Mouse (Mus musculus): ENCODE results near the gene Gpr87. TPM values are rescaled to one million over a fixed set of nuclear protein-coding genes. Genes with fewer than 3 reads are reported as not detected.

Gene Gpr87
- total RNA-seq (2021), result not detected
- long read RNA-seq, experiment 1, result 0 reads
- long read RNA-seq, experiment 2, result 0 reads

GRCm38 (mm10) chr3:59194938-59195337 lies at the start of gene Gpr87:
Gene Gpr87, minus strand, starts transcription at chr3:59195104.
- intact Hi-C loops (cut with DNase I), result no loop called here
- Histone ChIP-seq H3K4me3 (no peak within 1 kb of the TSS), H3K27ac (no peak within 1 kb of the TSS)
- no peak for DNase-seq
- no peak for TF ChIP-seq CTCF (IDR thresholded peaks at IDR 0.05)

DNA sequence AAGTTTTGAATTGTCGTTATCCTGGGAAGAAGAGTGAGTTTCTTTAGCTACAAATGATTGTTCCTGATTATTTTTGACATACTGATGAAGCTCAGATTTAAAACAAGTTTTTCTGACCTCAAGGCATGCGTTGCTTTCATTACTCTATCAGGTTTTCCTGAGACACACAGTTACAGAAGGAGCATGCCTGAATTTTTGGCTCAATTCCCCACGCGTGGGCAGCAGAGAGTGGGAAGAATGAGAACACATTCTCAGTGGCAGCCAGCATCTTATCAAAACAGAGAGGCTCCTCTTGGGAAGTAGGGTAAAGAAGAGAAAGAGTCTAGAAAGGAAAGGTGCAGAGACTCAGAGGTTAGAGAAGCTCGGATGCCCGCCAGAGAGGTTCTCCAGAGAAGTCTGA lies 48.5 kb upstream of the Gpr87 start:
- Histone ChIP-seq H3K4me3 (no peak overlapping the region), H3K27ac (no peak overlapping the region)
- intact Hi-C loops (cut with DNase I), result no loop called here
- no peak for DNase-seq
- TF ChIP-seq CTCF (IDR thresholded peaks at IDR 0.05), result no peak

GRCm38 (mm10) chr3:59234878-59235277 lies 40.0 kb upstream of the Gpr87 start:
- TF ChIP-seq CTCF (IDR thresholded peaks at IDR 0.05), result no peak
- intact Hi-C loops (cut with DNase I), result no loop called here
- H3K27ac ChIP-seq, result no peak overlapping the region
- H3K4me3 ChIP-seq, result no peak overlapping the region
- DNase-seq, result no peak

GRCm38 (mm10) chr3:59230912-59231311 lies 36.0 kb upstream of the Gpr87 start:
- TF ChIP-seq CTCF (IDR thresholded peaks at IDR 0.05), result no peak
- Histone ChIP-seq H3K27ac (no peak overlapping the region), H3K4me3 (no peak overlapping the region)
- DNase-seq, result no peak
- intact Hi-C loops (cut with DNase I), result no loop called here

- peak overlapping the region; percentile 35; the same call in 1 of the 2 replicates for H3K27ac ChIP-seq
- peak; percentile 27 for DNase-seq
- intact Hi-C loops (cut with DNase I), result no loop called here
- peak overlapping the region; percentile 45 for H3K4me3 ChIP-seq
- TF ChIP-seq CTCF (IDR thresholded peaks at IDR 0.05), result no peak
These were observed 34.0 kb upstream of the Gpr87 start for GRCm38 (mm10) chr3:59228730-59229551.

DNA sequence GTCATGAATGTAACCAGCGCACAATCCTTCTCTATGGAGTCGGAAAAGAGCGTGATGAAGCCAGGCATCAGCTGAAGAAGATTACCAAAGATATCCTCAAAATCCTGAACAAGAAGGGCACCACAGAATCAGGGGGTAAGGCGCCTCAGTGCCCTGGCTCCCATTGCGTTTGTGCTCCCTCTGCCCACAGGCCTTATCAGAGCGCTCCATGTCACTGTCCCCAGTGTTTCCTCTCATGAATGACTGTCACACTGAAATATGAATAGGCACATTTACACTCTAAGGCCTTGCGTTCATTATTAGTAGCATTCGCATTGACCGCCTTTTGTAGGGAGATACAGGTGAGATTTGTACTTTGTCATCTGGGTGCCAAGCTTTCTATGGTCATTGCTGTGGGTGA lies 32.8 kb upstream of the Gpr87 start:
- no peak overlapping the region for H3K27ac ChIP-seq
- intact Hi-C loops (cut with DNase I), result no loop called here
- TF ChIP-seq CTCF (IDR thresholded peaks at IDR 0.05), result no peak
- no peak for DNase-seq
- no peak overlapping the region for H3K4me3 ChIP-seq

DNA sequence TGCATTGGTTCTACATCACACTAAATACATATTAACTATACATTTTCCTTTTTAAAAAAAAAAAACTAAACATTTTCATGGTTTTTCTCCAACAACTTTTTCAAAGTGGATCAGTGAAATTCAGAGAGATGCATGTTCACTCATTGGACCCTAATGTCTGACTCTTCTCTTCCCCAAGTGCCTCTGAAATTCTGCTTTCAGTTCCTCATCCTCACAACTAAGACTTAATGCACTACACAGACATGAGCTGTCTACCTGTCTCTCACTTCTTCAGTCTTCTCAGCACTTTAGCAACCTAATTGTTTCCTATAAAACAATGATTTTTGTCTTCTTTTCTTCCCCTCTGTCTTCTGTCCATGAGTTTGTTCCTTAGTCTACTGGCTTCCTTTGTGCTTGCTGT lies 30.5 kb upstream of the Gpr87 start:
- Histone ChIP-seq H3K4me3 (no peak overlapping the region), H3K27ac (no peak overlapping the region)
- no peak for TF ChIP-seq CTCF (IDR thresholded peaks at IDR 0.05)
- no peak for DNase-seq
- intact Hi-C loops (cut with DNase I), result no loop called here

GRCm38 (mm10) chr3:59222303-59222702 lies 27.4 kb upstream of the Gpr87 start:
- Histone ChIP-seq H3K27ac (no peak overlapping the region), H3K4me3 (no peak overlapping the region)
- DNase-seq, result no peak
- no peak for TF ChIP-seq CTCF (IDR thresholded peaks at IDR 0.05)
- intact Hi-C loops (cut with DNase I), result no loop called here

DNA sequence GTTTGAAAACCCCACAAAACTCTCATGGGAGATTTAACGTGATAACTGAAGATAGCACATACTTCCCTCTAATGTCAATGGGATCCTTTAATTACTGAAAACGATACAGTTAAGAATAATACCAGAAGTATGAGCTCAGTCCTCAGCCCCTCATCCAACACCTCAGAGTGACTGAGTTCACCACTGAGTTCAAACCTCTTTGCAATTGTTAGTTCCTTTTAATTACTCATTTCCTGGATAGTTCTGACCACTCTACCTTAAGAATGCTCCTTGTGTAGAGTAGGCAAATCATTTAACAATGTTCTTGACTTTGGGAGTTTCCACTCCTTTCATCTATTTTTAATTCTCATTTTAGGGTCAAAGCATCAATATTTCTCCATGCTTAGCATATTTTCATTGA lies 24.4 kb upstream of the Gpr87 start:
- no peak overlapping the region for H3K27ac ChIP-seq
- H3K4me3 ChIP-seq, result no peak overlapping the region
- intact Hi-C loops (cut with DNase I), result no loop called here
- DNase-seq, result no peak
- no peak for TF ChIP-seq CTCF (IDR thresholded peaks at IDR 0.05)

GRCm38 (mm10) chr3:59217211-59217610 lies 22.3 kb upstream of the Gpr87 start:
- no peak overlapping the region for H3K4me3 ChIP-seq
- H3K27ac ChIP-seq, result no peak overlapping the region
- no peak for DNase-seq
- TF ChIP-seq CTCF (IDR thresholded peaks at IDR 0.05), result no peak
- intact Hi-C loops (cut with DNase I), result no loop called here

DNA sequence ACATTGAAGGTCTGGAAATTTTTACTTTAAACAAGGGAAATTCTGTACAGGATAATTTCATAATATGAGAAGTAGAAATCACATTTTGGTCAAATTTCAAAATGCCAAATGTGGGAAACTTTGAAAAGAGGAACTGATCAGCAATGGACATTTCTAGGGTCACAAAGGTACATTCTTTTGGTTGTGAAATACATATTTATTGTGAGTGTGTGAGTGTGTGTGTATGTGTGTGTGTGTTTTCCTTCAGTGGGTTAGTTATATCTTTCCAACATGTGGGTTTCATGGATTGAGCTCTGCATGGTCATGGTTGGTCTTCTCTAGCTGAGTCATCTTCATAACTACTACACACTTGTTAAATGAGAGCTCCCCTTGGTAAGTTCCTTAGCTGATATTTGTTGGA lies 17.5 kb upstream of the Gpr87 start:
- intact Hi-C loops (cut with DNase I), result no loop called here
- DNase-seq, result no peak
- Histone ChIP-seq H3K4me3 (no peak overlapping the region), H3K27ac (no peak overlapping the region)
- no peak for TF ChIP-seq CTCF (IDR thresholded peaks at IDR 0.05)

DNA sequence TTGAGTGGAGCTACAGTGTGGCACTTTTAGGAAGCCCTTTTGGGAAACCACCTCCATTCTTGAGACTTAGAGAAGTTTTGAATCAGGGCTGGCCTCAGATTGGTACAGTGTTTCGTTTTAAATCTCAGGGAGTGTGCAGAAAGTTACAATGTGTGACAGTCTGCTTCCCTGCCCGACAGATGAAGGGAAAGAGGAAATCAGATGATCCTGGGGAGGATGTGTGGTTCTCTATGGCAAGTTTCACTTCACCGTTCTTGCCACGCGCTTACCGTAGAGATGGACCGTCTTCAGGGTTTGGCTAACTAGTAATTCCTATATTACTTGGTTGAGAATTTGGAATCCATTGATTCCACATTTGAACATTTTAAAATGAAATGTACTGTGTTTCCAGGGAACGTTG lies 16.9 kb upstream of the Gpr87 start:
- intact Hi-C loops (cut with DNase I), result no loop called here
- Histone ChIP-seq H3K4me3 (no peak overlapping the region), H3K27ac (no peak overlapping the region)
- TF ChIP-seq CTCF (IDR thresholded peaks at IDR 0.05), result no peak
- DNase-seq, result no peak

DNA sequence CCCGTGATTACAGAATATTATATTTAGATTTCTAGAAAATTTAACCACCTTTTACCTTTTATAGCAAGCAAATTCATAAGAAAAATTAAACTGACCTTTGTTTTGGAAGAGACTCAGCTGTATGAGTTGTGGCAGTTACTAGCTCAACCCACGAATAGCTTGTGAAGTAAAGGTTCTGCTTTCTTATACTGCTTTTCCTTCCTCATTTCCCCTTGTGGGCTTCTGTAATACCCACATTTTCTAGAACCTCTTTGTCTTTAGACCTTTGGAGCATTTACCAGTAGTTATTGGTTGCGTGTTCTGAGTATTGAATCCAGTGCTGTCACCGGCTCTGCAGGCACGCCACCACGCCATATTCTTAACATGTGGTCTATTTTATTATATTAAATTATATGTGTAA lies 15.8 kb upstream of the Gpr87 start, which contains the start of gene P2ry13:
Gene P2ry13 (minus strand): TSS at position 156 of the 400 bp plus-strand sequence.
- intact Hi-C loops (cut with DNase I), result no loop called here
- Histone ChIP-seq H3K27ac (no peak within 1 kb of the TSS), H3K4me3 (peak within 1 kb of the TSS; percentile 4)
- no peak for DNase-seq
- no peak for TF ChIP-seq CTCF (IDR thresholded peaks at IDR 0.05)

DNA sequence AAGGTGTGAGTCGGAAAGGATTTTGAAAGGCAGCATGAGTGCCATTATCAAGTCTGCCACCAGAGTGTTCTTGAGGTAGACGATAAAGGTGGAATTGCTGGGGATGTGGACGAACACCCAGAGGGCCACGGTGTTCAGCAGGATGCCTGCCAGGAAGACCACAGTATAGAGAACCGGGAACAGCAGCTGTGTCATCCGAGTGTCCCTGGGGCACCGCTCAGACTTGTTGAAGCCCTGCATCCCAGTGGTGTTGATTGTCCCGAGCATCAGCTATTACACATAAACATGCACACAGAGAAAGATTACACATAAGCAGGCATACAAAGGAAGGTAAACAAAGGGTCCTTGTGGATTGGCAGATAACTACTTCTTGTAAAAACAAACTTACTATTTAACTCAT lies 15.2 kb upstream of the Gpr87 start:
- no peak for TF ChIP-seq CTCF (IDR thresholded peaks at IDR 0.05)
- intact Hi-C loops (cut with DNase I), result no loop called here
- Histone ChIP-seq H3K4me3 (peak overlapping the region; percentile 4), H3K27ac (no peak overlapping the region)
- no peak for DNase-seq

Measured in gastrocnemius, adult 2 months (tissue).